Mouse (Mus musculus): ENCODE results near the gene Mtch2. TPM values are rescaled to one million over a fixed set of nuclear protein-coding genes. Genes with fewer than 3 reads are reported as not detected.

Mtch2 gene
- total RNA-seq, 1 experiment from 2014 or later: 248 TPM

- no peak for DNase-seq
Measured at GRCm38 (mm10) chr2:90910861-90911260, 63.9 kb downstream of the Mtch2 start.

- no peak for DNase-seq
Measured at GRCm38 (mm10) chr2:90911668-90912067, 64.7 kb downstream of the Mtch2 start.

- no peak for DNase-seq
Measured at GRCm38 (mm10) chr2:90913671-90914070, 66.7 kb downstream of the Mtch2 start.

DNA sequence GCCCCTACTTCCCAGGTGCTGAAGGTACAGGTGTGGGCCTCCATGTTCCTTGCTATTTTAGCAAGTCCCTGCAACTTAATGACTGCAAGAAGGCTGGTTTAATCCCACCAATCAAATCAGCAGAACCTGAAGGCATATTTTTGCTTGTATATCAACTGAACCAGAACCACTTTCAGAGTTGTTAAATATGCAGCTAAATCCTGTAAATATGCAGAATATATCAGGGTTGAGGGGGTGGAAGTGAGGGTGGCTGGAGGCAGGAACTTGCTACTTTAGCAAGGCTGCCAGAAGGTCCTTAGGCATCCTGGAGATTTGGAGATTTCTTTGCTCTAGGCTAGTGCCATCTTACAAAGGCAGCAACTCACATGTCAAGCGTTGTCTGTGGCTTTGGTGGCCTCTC, 68.6 kb downstream of the Mtch2 start:
- DNase-seq: no peak

Other genes starting within 250 kb of the Mtch2 start
- 19.7 and 23.4 TPM in 2 replicates for gene Nup160, start 169.9 kb upstream of the Mtch2 start, total RNA-seq (2021)
- gene Fnbp4, start 101.8 kb upstream of the Mtch2 start, total RNA-seq (2021): 65.2 and 72.0 TPM in 2 replicates
- 0.67 and 1.5 TPM in 2 replicates for gene Agbl2, start 64.4 kb upstream of the Mtch2 start, total RNA-seq (2021)
- 1.00 and 1.9 TPM in 2 replicates for gene C1qtnf4, start 38.7 kb downstream of the Mtch2 start, total RNA-seq (2021)
- gene Kbtbd4, start 57.6 kb downstream of the Mtch2 start, total RNA-seq (2021): 30.9 and 36.0 TPM in 2 replicates
- gene Ndufs3, start 57.7 kb downstream of the Mtch2 start, total RNA-seq (2021): 313 and 358 TPM in 2 replicates
- gene Celf1, start 93.2 kb downstream of the Mtch2 start, total RNA-seq (2021): 92.6 and 96.8 TPM in 2 replicates
- 2.1 and 2.9 TPM in 2 replicates for gene Rapsn, start 188.5 kb downstream of the Mtch2 start, total RNA-seq (2021)
- gene Psmc3, start 206.9 kb downstream of the Mtch2 start, total RNA-seq (2021): 203 and 258 TPM in 2 replicates
- gene Slc39a13, start 223.3 kb downstream of the Mtch2 start, total RNA-seq (2021): 31.2 and 32.7 TPM in 2 replicates
- 3.0 and 3.3 TPM in 2 replicates for gene Spi1, start 235.2 kb downstream of the Mtch2 start, total RNA-seq (2021)

Measured in adrenal gland, postnatal 25 days (tissue).